Mouse (Mus musculus) cerebellum, adult 9-10 months (tissue): ENCODE results near the gene Eng.
A peak's percentile ranks its signal among the peaks of the same experiment; 100 is the strongest.

Experiments
- DNase-seq: peaks from one replicate; pipeline ENCODE4 v3.0.0; 2022

The Eng gene

DNA sequence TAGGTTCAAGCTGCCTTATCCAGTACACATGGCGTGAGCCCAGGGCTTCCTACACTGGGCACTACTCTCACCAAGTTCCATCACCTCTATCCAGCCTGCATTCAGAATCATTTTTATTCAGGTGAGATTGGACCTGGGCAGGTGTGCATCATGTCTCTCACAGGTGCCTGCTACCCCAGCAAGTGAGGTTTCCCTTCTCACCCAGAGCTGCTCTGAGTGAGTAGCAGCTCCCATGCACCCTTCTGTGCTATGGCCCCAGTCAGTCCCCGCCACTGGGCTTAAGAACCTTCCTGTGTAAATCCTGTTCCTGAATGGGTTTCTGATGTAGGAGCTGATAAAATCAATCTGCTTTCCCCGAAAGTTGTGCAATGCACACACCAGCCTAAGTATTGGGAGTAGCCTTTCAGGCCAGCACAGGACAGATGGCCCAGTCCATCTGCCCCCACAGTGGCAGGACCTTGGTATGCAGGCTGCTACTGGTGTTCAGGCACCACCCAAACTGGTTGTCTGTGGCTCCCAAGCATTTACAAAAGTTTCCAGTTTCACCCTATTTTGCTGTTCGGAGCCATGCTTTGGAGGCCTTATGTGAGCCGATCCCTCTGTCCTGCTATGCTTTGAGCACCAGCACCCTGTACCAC is 22.2 kb upstream of the Eng start:
- DNase-seq, result peak; percentile 45

- DNase-seq, result peak; percentile 91
Measured at GRCm38 (mm10) chr2:32625212-32625872, 21.1 kb upstream of the Eng start.

- peak; percentile 86 for DNase-seq
Measured at GRCm38 (mm10) chr2:32625873-32626694, 20.3 kb upstream of the Eng start.

DNA sequence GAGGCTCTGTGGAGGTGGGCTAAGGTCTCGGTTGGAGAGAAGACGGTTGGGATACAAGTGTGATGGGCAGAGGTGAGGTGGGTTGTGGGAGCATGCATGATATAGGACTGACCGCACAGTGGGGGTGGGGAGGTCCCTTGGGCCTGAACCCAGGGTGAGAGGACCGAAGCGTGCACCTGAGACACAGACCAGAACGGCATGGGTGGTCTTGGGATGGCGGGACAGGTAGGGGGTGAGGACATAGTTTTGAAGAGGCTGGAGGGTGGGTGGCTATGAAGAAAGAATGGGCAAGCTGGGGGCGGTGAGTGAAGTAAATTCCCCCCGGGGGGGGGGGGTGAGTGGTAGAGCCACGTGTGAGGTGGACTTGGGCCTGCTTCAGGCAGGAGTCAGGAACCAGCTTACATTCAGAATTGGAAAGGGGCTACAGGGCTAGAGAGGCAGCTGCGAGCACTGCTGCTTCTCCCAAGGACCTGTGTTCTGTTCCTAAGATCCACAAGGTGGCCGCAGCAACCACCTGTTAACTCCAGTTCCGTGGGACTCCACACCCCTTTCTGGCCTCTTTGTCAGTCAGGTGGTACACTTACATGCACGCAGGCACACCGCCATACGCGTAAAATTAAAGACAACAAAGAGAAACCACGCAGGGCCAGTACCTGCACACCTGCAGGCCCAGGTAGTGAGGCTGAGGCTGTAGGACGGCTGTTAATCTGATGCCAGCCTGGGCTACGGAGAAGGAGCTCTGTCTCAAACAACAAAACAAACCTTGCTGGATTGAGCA is 18.9 kb upstream of the Eng start:
- DNase-seq, result peak; percentile 65

DNA sequence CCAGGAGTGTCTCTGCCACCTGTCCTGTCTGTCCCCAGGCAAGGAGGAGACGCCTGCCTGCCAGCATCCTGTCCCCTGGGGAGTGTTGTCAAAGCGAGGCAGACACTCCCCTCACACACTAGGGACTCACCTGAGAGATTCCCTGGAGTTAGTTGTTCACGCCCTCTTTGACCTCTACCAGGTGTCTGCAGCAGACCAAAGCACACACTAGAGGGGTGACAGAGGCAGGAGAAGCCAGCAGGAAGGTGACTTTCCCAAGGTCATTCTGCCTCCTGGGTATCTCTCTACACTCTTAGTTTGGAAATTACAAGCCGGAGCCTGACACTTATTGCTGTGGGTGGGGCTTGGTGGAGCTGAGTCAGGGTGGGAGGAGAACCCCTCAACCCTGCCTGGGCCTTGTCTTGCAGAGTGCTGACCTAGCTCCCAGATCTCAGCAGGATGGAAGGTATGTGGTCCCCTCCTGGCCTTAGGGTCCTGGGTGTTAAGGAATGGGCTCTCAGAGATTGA is 18.3 kb upstream of the Eng start:
- peak; percentile 54 for DNase-seq

DNA sequence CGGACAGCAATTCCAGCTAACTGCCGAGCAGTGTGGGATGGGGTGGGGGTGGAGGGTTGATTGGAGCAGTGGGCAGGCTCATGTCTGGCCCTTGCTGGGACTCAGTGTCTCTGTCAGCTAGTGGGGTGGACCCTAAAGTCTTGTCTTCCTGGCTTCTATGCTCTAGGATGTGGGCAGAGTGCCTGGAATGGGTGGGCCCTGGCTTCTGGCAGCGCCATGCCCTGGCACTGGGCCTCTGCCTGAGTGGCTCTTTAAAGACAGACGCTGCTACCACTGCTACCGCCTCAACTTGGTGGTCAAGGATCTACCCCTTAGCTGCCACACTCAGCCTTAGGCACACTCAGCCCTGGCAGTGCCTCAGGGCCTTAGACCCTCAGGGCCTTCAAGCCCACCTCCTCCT is 17.7 kb upstream of the Eng start:
- DNase-seq, result peak; percentile 76

DNA sequence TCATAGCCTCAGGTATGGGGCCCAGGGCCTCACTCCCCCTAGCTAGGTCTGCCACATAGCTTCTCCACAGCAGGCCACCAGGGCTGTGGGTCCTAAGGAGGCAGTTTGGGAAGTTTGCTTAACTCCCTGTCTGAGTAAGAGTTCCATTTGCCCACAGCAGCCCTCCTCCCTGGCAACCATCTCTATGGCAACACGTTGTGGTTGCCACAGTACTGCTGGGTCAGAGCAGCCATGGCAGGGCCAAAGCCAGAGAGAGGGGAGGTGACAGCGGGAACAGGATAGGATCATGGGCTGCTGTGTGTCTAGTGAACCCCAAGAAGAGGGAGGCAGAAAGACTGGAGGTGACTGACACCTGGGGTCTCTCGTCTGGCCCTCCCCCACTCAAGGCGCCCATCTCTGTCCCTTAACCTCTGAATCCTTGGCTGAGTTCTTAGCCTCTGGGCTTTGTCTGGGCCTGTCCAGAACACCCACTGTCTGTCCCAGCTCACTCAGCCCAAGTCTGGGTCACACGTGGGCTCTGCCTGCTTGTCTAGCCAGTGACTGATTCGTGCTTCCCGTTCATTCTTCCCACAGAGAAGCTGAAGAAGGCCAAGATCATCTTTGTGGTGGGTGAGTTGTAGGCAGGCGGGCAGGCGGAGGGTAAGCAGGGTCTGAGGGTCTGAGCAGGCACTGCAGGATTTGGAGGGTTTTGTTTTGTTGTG is 17.0 kb upstream of the Eng start:
- DNase-seq, result peak; percentile 49

- DNase-seq, result peak; percentile 24
Measured at GRCm38 (mm10) chr2:32630036-32630435, 16.4 kb upstream of the Eng start.

DNA sequence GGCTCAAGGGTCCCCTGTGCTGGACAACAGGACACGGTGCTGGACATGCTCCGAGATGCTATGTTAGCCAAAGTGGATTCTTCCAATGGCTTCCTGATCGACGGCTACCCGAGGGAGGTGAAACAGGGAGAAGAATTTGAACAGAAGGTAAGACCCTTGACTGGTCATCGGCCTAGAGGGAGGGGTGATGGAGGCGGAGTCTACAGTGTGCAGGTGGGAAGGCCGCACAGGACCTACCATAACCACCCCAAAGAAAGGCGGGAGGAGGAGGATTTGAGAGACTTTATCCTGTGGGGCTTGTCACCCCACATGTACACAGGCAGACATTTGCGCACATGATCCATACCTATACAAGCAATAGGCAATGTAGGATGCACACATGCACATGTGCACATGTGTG is 15.3 kb upstream of the Eng start:
- no peak for DNase-seq

DNA sequence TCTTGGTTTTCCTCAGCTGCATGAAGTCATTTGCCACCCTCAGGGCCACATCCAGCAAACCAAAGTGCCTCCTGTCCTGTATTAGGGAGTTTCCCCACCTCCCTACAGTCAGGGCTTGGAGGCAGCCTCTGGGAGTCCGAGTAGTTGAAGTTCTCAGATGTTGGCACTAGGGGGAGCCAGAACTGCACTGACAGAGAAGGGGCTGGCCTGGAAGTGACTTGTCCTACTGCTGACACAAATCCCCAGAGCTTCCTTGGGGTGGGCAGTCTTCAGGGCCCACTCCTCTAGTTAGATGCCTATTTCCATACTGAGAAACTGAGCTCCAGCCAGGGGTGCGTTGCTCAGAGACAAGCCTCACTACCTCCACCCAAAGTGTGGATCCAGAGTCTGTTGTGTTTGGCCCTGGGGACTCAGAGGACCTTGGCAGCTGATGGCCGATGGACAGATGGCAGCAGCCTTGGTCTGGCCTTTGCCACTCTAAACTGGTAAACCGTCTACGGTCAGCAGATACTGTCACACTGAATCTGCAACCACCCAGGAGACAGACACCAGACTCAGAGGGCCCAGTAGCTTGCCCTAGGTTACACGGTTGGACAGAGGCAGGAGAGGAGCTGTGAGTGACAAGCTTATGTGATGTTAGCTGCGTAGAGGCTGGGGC is 14.5 kb upstream of the Eng start:
- DNase-seq, result peak; percentile 88

GRCm38 (mm10) chr2:32633660-32634059 is 12.7 kb upstream of the Eng start:
- no peak for DNase-seq

DNA sequence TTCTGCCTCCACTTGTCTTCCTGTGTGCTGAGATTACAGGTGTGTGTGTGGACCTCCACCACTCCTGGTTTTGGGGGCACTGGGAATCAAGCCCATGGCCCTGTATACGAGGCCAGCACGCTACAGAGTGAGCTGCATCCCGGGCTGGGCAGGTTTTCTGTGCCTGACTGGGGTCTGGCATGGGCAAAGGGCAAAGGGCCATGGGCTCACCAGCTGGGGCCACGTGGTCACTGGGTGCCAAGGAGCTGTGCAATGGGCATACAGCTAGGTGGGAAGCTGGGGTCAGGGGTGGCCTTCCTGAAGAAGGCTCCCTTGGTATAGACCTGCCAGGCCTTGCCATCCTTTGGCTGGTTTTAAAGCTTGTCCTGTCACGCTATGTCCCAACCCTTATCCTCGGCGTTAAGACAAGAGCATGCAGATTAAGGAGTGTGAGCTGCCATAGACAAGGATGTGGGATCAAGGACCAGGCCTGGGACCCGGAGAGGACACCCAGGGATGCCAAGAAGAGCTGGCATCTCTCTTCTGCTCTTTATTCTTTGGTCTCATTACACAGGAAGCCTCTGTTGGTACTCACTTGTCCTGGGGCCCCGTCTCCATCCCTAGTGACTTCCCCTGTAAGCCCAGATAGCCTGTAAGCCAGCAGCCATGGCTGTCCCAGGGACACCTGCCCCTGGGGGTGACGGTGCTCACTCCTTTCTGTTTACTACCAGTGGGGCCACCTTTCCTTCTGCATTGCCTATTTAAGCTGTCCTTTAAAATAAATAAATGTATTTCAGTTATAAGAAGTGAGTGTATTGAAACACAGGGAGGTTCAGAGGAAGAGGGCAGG is 11.9 kb upstream of the Eng start:
- DNase-seq, result no peak

- no peak for DNase-seq
Measured at GRCm38 (mm10) chr2:32636617-32637016, 9.8 kb upstream of the Eng start.

- no peak for DNase-seq
Measured at GRCm38 (mm10) chr2:32637778-32638281, 8.6 kb upstream of the Eng start.

DNA sequence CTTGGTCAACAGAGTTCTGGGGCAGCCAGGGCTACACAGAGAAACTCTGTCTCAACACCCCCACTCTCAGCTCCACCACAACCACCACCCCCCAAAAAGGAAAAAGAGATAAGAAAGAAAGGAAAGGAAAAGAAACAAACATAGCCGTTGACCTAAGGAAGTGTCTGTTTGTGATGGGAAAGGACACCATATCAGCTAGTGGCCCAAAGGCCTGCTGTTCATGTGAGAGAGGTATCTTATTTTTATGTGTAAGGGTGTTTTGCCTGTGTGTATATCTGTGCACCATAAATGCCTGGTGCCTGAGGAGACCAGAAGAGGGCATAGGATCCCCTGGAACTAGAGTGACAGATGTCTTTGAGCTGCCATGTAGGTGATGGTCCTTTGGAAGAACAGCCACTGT is 6.8 kb upstream of the Eng start:
- DNase-seq, result no peak

- no peak for DNase-seq
Measured at GRCm38 (mm10) chr2:32640550-32641051, 5.8 kb upstream of the Eng start.

- no peak for DNase-seq
Measured at GRCm38 (mm10) chr2:32641810-32642209, 4.6 kb upstream of the Eng start.

GRCm38 (mm10) chr2:32642813-32643212 is 3.6 kb upstream of the Eng start:
- DNase-seq, result no peak

GRCm38 (mm10) chr2:32644083-32644482 is 2.3 kb upstream of the Eng start:
- no peak for DNase-seq

DNA sequence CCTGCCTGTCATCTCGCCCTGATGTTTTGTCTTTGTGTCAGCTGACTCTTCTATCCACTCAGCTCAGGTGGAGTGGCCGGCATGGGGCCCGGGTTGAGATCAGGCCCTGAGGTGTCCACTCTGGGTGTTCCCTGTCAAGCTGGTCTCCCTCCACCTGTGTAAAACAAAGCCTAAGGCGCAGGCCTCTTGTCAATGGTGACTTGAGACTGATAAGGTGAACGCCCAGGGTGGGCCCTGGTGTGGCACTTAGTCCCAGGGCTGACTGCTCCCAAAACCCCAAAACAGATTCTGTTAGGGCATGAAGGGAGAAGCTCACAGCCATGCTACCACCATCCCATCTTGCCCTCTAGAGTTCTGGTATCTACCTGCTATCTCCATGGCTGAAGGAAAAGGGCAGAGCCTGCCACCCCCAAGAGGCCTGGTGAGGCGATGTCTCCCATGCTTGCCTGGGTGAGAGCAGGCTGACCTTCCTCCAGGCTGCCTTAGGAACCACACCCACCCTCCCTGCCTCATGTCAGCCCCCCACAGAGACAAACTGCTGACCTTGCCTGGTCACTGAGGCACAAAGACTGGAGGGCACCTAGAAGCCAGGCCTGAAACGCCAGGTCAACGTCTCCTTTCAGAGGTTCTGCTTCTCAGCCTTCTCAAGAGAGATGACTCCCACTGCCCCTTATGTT is 1.5 kb upstream of the Eng start:
- DNase-seq, result no peak
